Mouse (Mus musculus): ENCODE measurements around the gene Slc25a39. TPM values are rescaled to one million over a fixed set of nuclear protein-coding genes. Genes with fewer than 3 reads are reported as not detected.
A peak's percentile ranks its signal among the peaks of the same experiment; 100 is the strongest.
"Not testable (repeated sequence)": the region's sequence is repeated elsewhere in the genome, so short reads cannot be mapped to it uniquely, and the experiment has no call there.

Gene Slc25a39
- polyA plus RNA-seq, 1 experiment from 2014 or later, result 360 TPM

DNA sequence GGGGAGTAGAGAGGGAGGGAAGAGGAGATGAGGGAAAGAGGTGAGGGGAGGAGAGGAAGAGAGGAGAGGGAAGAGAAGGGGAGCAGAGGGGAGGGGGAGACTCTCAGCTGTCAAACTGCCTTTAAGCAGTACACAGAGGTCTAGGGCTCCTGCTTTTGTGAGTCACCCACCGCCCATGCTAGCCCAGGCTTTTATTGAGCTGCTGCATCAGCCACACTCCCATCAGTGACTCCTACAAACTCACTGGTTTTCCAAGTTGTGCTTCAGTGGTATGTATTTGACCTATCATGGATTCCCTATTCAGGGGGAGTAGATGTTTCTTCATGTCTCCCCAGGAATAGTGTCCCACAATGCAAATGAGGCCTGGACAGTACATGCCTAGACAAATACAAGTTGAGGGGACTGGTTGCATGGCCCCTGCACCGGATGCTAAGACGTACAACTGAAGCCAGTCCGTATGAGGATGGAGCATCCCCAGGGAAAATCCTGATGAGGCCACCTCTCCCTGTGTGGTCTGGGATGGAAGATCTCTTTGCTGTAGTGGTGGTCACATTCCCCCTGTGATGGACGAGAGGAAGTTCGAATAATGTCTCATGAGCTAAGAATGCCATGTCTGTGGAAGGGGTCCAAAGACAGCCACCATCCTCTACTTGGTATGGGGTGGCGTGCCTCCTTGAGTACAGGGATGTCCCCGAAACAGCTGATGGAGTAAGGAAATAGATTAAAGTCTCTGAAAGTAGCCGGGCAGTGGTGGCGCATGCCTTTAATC, 7.5 kb upstream of the Slc25a39 start:
- Histone ChIP-seq H3K4me1 (ENCODE audit: insufficient read depth, low read length) (no peaks in the 10 kb centered on the region), H3K9me3 (ENCODE audit: low read length) (peaks cover 3% of the 10 kb centered on the region; the same call in 1 of the 2 replicates), H3K27ac (ENCODE audit: low read length) (no peak overlapping the region), H3K4me3 (ENCODE audit: low read length) (no peak overlapping the region), H3K27me3 (ENCODE audit: insufficient read depth, low read length) (no peaks in the 10 kb centered on the region), H3K9ac (replicated peaks; ENCODE audit: low read length) (no peak overlapping the region), H3K36me3 (ENCODE audit: insufficient read depth, low read length) (no peaks in the 10 kb centered on the region), H3K4me2 (replicated peaks; ENCODE audit: low read depth, low read length) (no peak overlapping the region)
- 67% methylated on average over 10 of the region's 10 CpGs for WGBS
- ATAC-seq (ENCODE audit: low FRiP score, low TSS enrichment), result no peak

DNA sequence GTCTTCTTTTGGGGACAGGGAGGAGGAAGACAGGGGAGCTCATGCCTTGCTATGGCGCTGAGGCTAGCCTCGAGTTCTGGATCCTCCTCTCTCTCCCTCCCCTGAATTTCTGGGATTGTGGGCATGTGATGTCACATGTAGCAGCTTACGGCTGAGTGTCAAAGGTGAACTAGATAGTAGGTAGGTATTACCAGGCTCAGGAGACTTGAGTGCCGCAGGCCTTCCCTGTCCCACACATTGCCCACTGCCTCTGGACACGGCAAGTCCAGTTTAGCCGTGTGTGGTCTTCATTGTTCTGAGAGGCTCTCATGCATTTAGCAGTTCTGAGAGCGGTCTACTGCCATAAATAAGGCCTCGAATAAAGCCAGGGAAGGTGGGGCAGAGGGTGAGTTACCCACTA, 5.3 kb upstream of the Slc25a39 start:
- Histone ChIP-seq H3K9ac (replicated peaks; ENCODE audit: low read length) (no peak overlapping the region), H3K27me3 (ENCODE audit: insufficient read depth, low read length) (no peaks in the 10 kb centered on the region), H3K9me3 (ENCODE audit: low read length) (no peaks in the 10 kb centered on the region), H3K4me2 (replicated peaks; ENCODE audit: low read depth, low read length) (no peak overlapping the region), H3K27ac (ENCODE audit: low read length) (no peak overlapping the region), H3K36me3 (ENCODE audit: insufficient read depth, low read length) (no peaks in the 10 kb centered on the region), H3K4me1 (ENCODE audit: insufficient read depth, low read length) (peaks cover 10% of the 10 kb centered on the region; the same call in 1 of the 2 replicates), H3K4me3 (ENCODE audit: low read length) (no peak overlapping the region)
- ATAC-seq (ENCODE audit: low FRiP score, low TSS enrichment), result no peak
- WGBS, result 66% methylated on average over 8 of the region's 8 CpGs

DNA sequence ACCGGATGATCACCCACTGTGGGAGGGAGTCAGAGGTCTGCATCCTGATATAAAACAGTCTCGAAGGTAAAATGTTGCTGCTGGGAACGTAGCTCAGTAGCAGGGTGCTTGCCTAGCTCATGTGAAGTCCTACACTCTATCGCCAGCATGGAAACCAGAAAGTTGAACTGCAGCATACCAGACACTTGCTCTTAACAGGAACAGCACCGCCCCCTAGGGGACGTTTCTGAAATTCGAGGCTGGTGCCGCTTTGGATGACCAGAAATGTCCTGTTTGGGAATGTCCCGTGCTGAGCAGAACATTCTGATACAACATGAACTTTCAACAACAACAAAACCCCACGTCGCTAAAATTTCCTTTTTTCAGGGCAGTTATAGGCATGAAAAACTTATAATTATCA, 4.0 kb upstream of the Slc25a39 start:
- no peak overlapping the region for H3K4me3 ChIP-seq (ENCODE audit: low read length)
- H3K36me3 ChIP-seq (ENCODE audit: insufficient read depth, low read length), result no peaks in the 10 kb centered on the region
- H3K9ac ChIP-seq (replicated peaks; ENCODE audit: low read length), result no peak overlapping the region
- no peaks in the 10 kb centered on the region for H3K9me3 ChIP-seq (ENCODE audit: low read length)
- no peak overlapping the region for H3K27ac ChIP-seq (ENCODE audit: low read length)
- no peak for ATAC-seq (ENCODE audit: low FRiP score, low TSS enrichment)
- H3K4me1 ChIP-seq (ENCODE audit: insufficient read depth, low read length), result peaks cover 10% of the 10 kb centered on the region; the same call in 1 of the 2 replicates
- no peak overlapping the region for H3K4me2 ChIP-seq (replicated peaks; ENCODE audit: low read depth, low read length)
- no peaks in the 10 kb centered on the region for H3K27me3 ChIP-seq (ENCODE audit: insufficient read depth, low read length)
- 6% methylated on average over 11 of the region's 11 CpGs for WGBS

DNA sequence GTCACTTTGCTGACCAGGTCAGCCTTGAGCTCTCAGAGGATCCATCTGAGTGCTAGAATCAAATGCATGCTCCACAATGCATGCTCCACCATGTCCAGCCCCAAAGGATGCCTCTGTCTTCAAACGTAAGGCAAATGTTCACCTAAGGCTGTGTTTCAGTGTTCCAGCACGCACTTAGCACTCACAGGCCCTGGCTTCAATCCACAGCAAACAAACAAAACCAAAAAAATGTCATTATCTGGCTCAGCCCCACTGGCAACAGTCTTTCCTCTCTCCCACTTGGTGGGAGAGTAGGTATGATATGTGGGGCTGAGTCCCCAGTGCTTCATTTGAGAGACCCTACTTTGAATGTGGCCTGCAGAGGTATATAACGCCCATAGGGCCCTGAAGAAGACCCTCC, 3.3 kb upstream of the Slc25a39 start:
- peaks cover 15% of the 10 kb centered on the region for H3K4me1 ChIP-seq (ENCODE audit: insufficient read depth, low read length)
- no peaks in the 10 kb centered on the region for H3K9me3 ChIP-seq (ENCODE audit: low read length)
- H3K27ac ChIP-seq (ENCODE audit: low read length), result no peak overlapping the region
- ATAC-seq (ENCODE audit: low FRiP score, low TSS enrichment), result no peak
- H3K4me3 ChIP-seq (ENCODE audit: low read length), result no peak overlapping the region
- no peak overlapping the region for H3K9ac ChIP-seq (replicated peaks; ENCODE audit: low read length)
- WGBS, result 72% methylated on average over 3 of the region's 3 CpGs
- no peak overlapping the region for H3K4me2 ChIP-seq (replicated peaks; ENCODE audit: low read depth, low read length)
- no peaks in the 10 kb centered on the region for H3K27me3 ChIP-seq (ENCODE audit: insufficient read depth, low read length)
- no peaks in the 10 kb centered on the region for H3K36me3 ChIP-seq (ENCODE audit: insufficient read depth, low read length)

DNA sequence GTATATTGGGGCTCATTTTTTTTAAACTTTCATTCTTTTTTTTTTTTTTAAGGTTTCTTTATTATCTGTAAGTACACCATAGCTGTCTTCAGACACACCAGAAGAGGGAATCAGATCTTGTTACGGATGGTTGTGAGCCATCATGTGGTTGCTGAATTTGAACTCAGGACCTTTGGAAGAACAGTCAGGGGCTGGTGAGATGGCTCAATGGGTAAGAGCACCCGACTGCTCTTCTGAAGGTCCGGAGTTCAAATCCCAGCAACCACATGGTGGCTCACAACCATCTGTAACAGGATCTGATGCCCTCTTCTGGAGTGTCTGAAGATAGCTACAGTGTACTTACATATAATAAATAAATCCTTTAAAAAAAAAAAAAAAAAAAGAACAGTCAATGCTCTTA, 2.6 kb upstream of the Slc25a39 start:
- peaks cover 22% of the 10 kb centered on the region for H3K4me1 ChIP-seq (ENCODE audit: insufficient read depth, low read length)
- WGBS, result 88% methylated on average over 3 of the region's 3 CpGs
- H3K4me2 ChIP-seq (replicated peaks; ENCODE audit: low read depth, low read length); ATAC-seq (ENCODE audit: low FRiP score, low TSS enrichment); H3K36me3 ChIP-seq (ENCODE audit: insufficient read depth, low read length); H3K4me3 ChIP-seq (ENCODE audit: low read length); H3K27me3 ChIP-seq (ENCODE audit: insufficient read depth, low read length); H3K9me3 ChIP-seq (ENCODE audit: low read length); H3K9ac ChIP-seq (replicated peaks; ENCODE audit: low read length); H3K27ac ChIP-seq (ENCODE audit: low read length): not testable (repeated sequence)

DNA sequence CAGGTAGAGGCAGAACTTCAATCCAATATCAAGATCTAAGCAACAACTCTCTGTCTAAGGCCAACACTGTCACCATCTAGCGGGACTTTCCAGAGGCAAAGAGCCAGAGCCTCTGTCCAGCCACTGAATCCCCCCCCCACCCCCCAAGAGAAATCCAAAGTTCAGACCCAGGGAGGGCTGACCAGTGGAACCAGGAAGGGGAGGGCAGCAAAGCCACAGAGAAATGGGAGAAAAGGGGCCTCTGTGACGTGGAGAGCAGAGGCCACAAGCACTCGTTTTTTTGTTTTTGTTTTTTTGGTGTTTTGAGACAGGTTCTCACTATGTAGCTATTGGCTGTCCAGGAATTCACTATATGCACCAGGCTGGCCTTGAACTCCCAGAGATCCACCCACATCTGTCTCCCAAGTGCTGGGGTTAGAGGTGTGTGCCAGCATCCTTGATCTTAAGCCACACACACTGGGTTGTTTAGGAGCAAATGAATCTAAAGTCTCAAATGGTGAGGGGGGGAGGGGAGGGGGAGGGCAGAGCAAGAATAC, 2.1 kb upstream of the Slc25a39 start:
- H3K4me1 ChIP-seq (ENCODE audit: insufficient read depth, low read length), result peaks cover 26% of the 10 kb centered on the region
- H3K9me3 ChIP-seq (ENCODE audit: low read length), result no peaks in the 10 kb centered on the region
- H3K4me3 ChIP-seq (ENCODE audit: low read length), result no peak overlapping the region
- no peaks in the 10 kb centered on the region for H3K27me3 ChIP-seq (ENCODE audit: insufficient read depth, low read length)
- H3K9ac ChIP-seq (replicated peaks; ENCODE audit: low read length), result peak overlapping the region; percentile 15; the same call in 1 of the 2 replicates
- WGBS, result 82% methylated on average over 3 of the region's 3 CpGs
- peak overlapping the region; percentile 91; the same call in 1 of the 2 replicates for H3K27ac ChIP-seq (ENCODE audit: low read length)
- no peak overlapping the region for H3K4me2 ChIP-seq (replicated peaks; ENCODE audit: low read depth, low read length)
- no peaks in the 10 kb centered on the region for H3K36me3 ChIP-seq (ENCODE audit: insufficient read depth, low read length)
- no peak for ATAC-seq (ENCODE audit: low FRiP score, low TSS enrichment)

DNA sequence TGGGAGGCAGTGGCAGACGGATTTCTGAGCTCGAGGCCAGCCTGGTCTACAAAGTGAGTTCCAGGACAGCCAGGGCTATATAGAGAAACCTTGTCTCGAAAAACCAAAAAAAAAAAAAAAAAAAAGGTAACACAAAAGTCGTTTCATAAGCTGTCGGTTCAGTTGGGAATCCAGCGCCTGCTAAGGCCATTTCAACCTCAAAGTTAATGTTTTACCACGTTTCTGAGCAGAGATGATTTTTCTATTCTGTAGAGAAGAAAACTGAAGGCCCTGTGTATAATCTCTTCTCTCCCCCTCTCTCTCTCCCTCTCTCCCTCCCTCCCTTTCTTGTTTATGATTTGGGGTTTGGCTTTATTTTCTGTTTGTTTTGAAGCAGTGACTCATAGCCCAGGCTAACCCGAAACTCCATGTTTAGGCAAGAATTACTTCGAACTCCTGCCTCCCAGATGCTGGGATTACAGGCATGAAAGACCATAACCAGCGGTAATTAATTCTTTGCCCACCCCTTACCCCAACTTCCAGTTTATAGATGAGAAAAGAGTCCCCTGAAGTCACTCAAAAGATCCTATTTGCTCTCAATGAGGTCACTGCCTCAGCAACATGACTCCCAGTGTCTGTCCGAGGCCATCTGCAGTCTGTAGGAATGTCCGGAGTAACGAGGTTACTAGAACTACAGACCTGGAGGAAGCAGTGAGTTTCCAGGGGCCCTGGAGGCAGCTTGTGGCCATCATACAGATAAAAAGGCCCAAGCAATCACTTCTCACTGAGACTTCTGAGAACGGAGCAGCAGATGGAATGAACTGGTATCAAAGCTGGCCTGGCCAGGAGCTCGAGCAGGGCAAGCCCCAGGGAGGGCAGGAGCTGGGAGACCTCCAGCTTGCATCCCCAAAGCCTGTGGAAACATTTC, 1.4 kb upstream of the Slc25a39 start:
- no peaks in the 10 kb centered on the region for H3K27me3 ChIP-seq (ENCODE audit: insufficient read depth, low read length)
- peak overlapping the region; percentile 91 for H3K27ac ChIP-seq (ENCODE audit: low read length)
- H3K9ac ChIP-seq (replicated peaks; ENCODE audit: low read length), result peak overlapping the region; percentile 60
- peak overlapping the region; percentile 79 for H3K4me3 ChIP-seq (ENCODE audit: low read length)
- H3K4me1 ChIP-seq (ENCODE audit: insufficient read depth, low read length), result peaks cover 26% of the 10 kb centered on the region
- peaks cover under 1% of the 10 kb centered on the region; the same call in 1 of the 2 replicates for H3K36me3 ChIP-seq (ENCODE audit: insufficient read depth, low read length)
- H3K4me2 ChIP-seq (replicated peaks; ENCODE audit: low read depth, low read length), result peak overlapping the region; percentile 72
- H3K9me3 ChIP-seq (ENCODE audit: low read length), result no peaks in the 10 kb centered on the region
- WGBS, result 33% methylated on average over 15 of the region's 15 CpGs
- ATAC-seq (ENCODE audit: low FRiP score, low TSS enrichment), result no peak

DNA sequence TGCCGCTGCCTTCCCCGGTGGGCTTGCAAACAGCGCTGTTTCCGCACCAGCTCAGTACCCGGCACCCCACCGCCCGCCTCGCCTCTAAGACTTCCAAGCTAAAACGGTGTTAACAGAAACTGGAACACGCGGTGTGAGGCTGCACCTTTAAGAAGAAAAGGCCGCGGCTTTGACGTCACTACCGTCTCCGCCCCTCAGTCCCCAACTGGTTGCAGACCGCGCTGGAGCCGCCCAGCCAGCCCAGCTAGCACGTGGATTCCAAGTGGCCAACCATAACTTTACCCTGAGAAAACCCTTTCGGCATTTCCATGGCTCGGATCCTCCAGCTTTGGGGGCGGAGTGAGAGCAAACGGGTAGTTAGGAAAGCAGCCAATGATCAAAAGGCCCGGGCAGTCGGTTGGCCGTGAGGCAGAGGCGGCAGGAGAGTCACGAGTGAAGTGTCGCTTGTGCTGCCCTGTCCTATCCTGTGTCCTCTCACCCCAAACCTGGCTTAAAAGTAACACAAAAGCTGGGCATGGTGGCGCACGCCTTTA, 664 bp upstream of the Slc25a39 start:
- peak overlapping the region; percentile 98 for H3K27ac ChIP-seq (ENCODE audit: low read length)
- H3K4me1 ChIP-seq (ENCODE audit: insufficient read depth, low read length), result peaks cover 26% of the 10 kb centered on the region
- no peaks in the 10 kb centered on the region for H3K27me3 ChIP-seq (ENCODE audit: insufficient read depth, low read length)
- peak; percentile 94 for ATAC-seq (ENCODE audit: low FRiP score, low TSS enrichment)
- H3K9me3 ChIP-seq (ENCODE audit: low read length), result no peaks in the 10 kb centered on the region
- under 1% methylated on average over 32 of the region's 32 CpGs for WGBS
- H3K4me3 ChIP-seq (ENCODE audit: low read length), result peak overlapping the region; percentile 79
- peak overlapping the region; percentile 92 for H3K9ac ChIP-seq (replicated peaks; ENCODE audit: low read length)
- peak overlapping the region; percentile 72 for H3K4me2 ChIP-seq (replicated peaks; ENCODE audit: low read depth, low read length)
- peaks cover 8% of the 10 kb centered on the region for H3K36me3 ChIP-seq (ENCODE audit: insufficient read depth, low read length)

DNA sequence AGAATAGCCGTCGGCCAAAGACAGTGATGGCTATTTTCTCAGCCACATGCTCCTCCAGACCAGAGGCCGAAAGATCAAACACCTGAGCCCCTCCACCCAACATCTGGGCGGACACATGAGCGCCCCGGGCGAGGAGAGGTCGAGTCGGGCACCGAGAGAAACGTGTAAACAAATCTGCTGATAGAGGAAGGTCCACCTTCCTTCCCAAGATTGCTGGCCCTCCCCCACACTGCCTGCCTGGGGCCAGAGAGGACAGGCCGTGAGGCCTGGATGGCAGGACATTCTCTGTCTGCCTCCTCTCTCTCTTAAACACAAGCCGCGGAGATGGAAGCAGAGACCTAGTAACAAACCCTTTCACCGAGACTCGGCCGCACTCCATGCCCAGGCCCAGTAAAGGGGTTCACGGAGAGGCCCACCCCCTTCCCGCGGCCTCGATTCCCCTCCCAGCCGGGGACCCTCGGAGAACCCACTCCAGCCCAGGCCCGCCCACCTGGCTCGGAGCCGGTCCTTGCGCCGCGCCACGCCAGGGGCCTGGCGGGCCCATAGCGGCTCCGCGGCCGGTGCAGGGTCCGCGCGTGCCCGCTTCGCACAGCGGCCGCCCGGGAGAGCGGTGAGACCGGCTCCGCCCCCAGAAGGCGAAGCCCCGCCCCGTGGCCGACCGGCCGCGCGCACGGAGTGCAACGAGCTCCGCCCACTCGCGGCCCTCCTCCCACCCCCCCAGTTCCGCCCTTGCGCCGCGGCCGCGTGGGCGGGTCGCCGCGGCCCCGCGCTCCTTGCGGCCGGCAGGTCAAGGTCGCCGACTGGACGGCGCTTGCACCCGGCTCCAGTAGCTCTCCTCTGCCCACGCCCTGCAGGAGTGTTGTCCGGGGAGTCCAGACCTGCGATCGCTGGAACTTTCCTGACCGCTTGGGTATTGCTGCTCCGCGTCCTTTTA, 579 bp downstream of the Slc25a39 start:
- Histone ChIP-seq H3K4me1 (ENCODE audit: insufficient read depth, low read length) (peaks cover 26% of the 10 kb centered on the region), H3K4me2 (replicated peaks; ENCODE audit: low read depth, low read length) (peak overlapping the region; percentile 72), H3K36me3 (ENCODE audit: insufficient read depth, low read length) (peaks cover 21% of the 10 kb centered on the region), H3K27me3 (ENCODE audit: insufficient read depth, low read length) (no peaks in the 10 kb centered on the region), H3K9me3 (ENCODE audit: low read length) (no peaks in the 10 kb centered on the region), H3K27ac (ENCODE audit: low read length) (peak overlapping the region; percentile 98), H3K4me3 (ENCODE audit: low read length) (peak overlapping the region; percentile 79), H3K9ac (replicated peaks; ENCODE audit: low read length) (peak overlapping the region; percentile 92)
- ATAC-seq (ENCODE audit: low FRiP score, low TSS enrichment), result peak; percentile 72
- WGBS, result under 1% methylated on average over 78 of the region's 85 CpGs
